Mouse (Mus musculus): ENCODE results near the gene Olfr186. TPM values are rescaled to one million over a fixed set of nuclear protein-coding genes. Genes with fewer than 3 reads are reported as not detected.
"Not testable (repeated sequence)": the region's sequence is repeated elsewhere in the genome, so short reads cannot be mapped to it uniquely, and the experiment has no call there.

Olfr186 gene
- not detected in 2 replicates for polyA plus RNA-seq (2015; fragmentation: Nextera tagmentation; extraction: Ambion mirVana)

- no peak for ATAC-seq (ENCODE audit: borderline replicate concordance, extremely low read depth, low FRiP score, low TSS enrichment)
- 88% methylated on average over 4 of the region's 4 CpGs for WGBS
Measured at GRCm38 (mm10) chr16:59030191-59030590, at the start of gene Olfr186. Olfr186 (minus strand) TSS chr16:59030291.

GRCm38 (mm10) chr16:59077905-59078304 is 47.8 kb upstream of the Olfr186 start, which contains the start of gene Olfr190:
Olfr190 (minus strand) TSS chr16:59078005.
- Histone ChIP-seq H3K4me3 (no peak within 1 kb of the TSS), H3K4me1 (no peaks in the 10 kb centered on the region), H3K9ac (no peak within 1 kb of the TSS), H3K9me3 (no peaks in the 10 kb centered on the region), H3K4me2 (no peak within 1 kb of the TSS), H3K36me3 (no peaks in the 10 kb centered on the region), H3K27me3 (no peaks in the 10 kb centered on the region), H3K27ac (no peak within 1 kb of the TSS)
- ATAC-seq (ENCODE audit: borderline replicate concordance, extremely low read depth, low FRiP score, low TSS enrichment), result no peak
- 83% methylated on average over 5 of the region's 5 CpGs for WGBS

More at GRCm38 (mm10) chr16:59030191-59030590, at the start of gene Olfr186:
- H3K4me2 ChIP-seq, result no peak within 1 kb of the TSS
- H3K36me3 ChIP-seq, result no peaks in the 10 kb centered on the region
- H3K27me3 ChIP-seq, result no peaks in the 10 kb centered on the region
- H3K9me3 ChIP-seq, result no peaks in the 10 kb centered on the region
- H3K4me1 ChIP-seq, result no peaks in the 10 kb centered on the region
- no peak within 1 kb of the TSS for H3K9ac ChIP-seq
- H3K27ac ChIP-seq, result no peak within 1 kb of the TSS
- H3K4me3 ChIP-seq, result no peak within 1 kb of the TSS

GRCm38 (mm10) chr16:59073520-59073919 is 43.4 kb upstream of the Olfr186 start:
- Histone ChIP-seq H3K9me3 (no peaks in the 10 kb centered on the region), H3K4me1 (no peaks in the 10 kb centered on the region), H3K4me3 (no peak overlapping the region), H3K4me2 (no peak overlapping the region), H3K9ac (no peak overlapping the region), H3K36me3 (no peaks in the 10 kb centered on the region), H3K27me3 (no peaks in the 10 kb centered on the region), H3K27ac (no peak overlapping the region)
- no peak for ATAC-seq (ENCODE audit: borderline replicate concordance, extremely low read depth, low FRiP score, low TSS enrichment)
- WGBS, result 85% methylated on average over 1 of the region's 1 CpGs

- H3K4me3 ChIP-seq, result no peak overlapping the region
- ATAC-seq (ENCODE audit: borderline replicate concordance, extremely low read depth, low FRiP score, low TSS enrichment), result no peak
- no peak overlapping the region for H3K27ac ChIP-seq
- no peaks in the 10 kb centered on the region for H3K4me1 ChIP-seq
- no peak overlapping the region for H3K9ac ChIP-seq
- no peak overlapping the region for H3K4me2 ChIP-seq
- H3K9me3 ChIP-seq, result no peaks in the 10 kb centered on the region
- H3K36me3 ChIP-seq, result no peaks in the 10 kb centered on the region
- no peaks in the 10 kb centered on the region for H3K27me3 ChIP-seq
Measured at GRCm38 (mm10) chr16:59071755-59072154, 41.7 kb upstream of the Olfr186 start.

- not testable (repeated sequence) for ATAC-seq (ENCODE audit: borderline replicate concordance, extremely low read depth, low FRiP score, low TSS enrichment); H3K9ac ChIP-seq; H3K9me3 ChIP-seq; H3K27ac ChIP-seq; H3K27me3 ChIP-seq; H3K4me2 ChIP-seq; H3K4me1 ChIP-seq; H3K36me3 ChIP-seq; H3K4me3 ChIP-seq
- WGBS, result 29% methylated on average over 3 of the region's 3 CpGs
Measured at GRCm38 (mm10) chr16:59062411-59062810, 32.3 kb upstream of the Olfr186 start.

- not testable (repeated sequence) for H3K9me3 ChIP-seq; H3K9ac ChIP-seq; H3K4me1 ChIP-seq; H3K36me3 ChIP-seq; H3K4me3 ChIP-seq; H3K27me3 ChIP-seq; H3K4me2 ChIP-seq; ATAC-seq (ENCODE audit: borderline replicate concordance, extremely low read depth, low FRiP score, low TSS enrichment); H3K27ac ChIP-seq
- WGBS, result 91% methylated on average over 2 of the region's 2 CpGs
Measured at GRCm38 (mm10) chr16:59049286-59049685, 19.2 kb upstream of the Olfr186 start.

GRCm38 (mm10) chr16:59048860-59049259 is 18.8 kb upstream of the Olfr186 start:
- no peaks in the 10 kb centered on the region for H3K36me3 ChIP-seq
- H3K9ac ChIP-seq, result no peak overlapping the region
- H3K9me3 ChIP-seq, result no peaks in the 10 kb centered on the region
- no peaks in the 10 kb centered on the region for H3K27me3 ChIP-seq
- no peak overlapping the region for H3K27ac ChIP-seq
- 74% methylated on average over 1 of the region's 1 CpGs for WGBS
- H3K4me1 ChIP-seq, result no peaks in the 10 kb centered on the region
- H3K4me3 ChIP-seq, result no peak overlapping the region
- no peak overlapping the region for H3K4me2 ChIP-seq
- ATAC-seq (ENCODE audit: borderline replicate concordance, extremely low read depth, low FRiP score, low TSS enrichment), result no peak

- H3K27ac ChIP-seq, result no peak overlapping the region
- H3K9ac ChIP-seq, result no peak overlapping the region
- WGBS, result 41% methylated on average over 4 of the region's 4 CpGs
- H3K9me3 ChIP-seq, result no peaks in the 10 kb centered on the region
- no peaks in the 10 kb centered on the region for H3K4me1 ChIP-seq
- H3K4me3 ChIP-seq, result no peak overlapping the region
- no peak overlapping the region for H3K4me2 ChIP-seq
- H3K36me3 ChIP-seq, result no peaks in the 10 kb centered on the region
- ATAC-seq (ENCODE audit: borderline replicate concordance, extremely low read depth, low FRiP score, low TSS enrichment), result no peak
- H3K27me3 ChIP-seq, result no peaks in the 10 kb centered on the region
Measured at GRCm38 (mm10) chr16:59047579-59047978, 17.5 kb upstream of the Olfr186 start.

GRCm38 (mm10) chr16:59045835-59046234 is 15.7 kb upstream of the Olfr186 start:
- Histone ChIP-seq H3K9ac (no peak overlapping the region), H3K9me3 (no peaks in the 10 kb centered on the region), H3K27me3 (no peaks in the 10 kb centered on the region), H3K4me2 (no peak overlapping the region), H3K4me3 (no peak overlapping the region), H3K4me1 (no peaks in the 10 kb centered on the region), H3K36me3 (no peaks in the 10 kb centered on the region), H3K27ac (no peak overlapping the region)
- ATAC-seq (ENCODE audit: borderline replicate concordance, extremely low read depth, low FRiP score, low TSS enrichment), result no peak
- WGBS, result 79% methylated on average over 3 of the region's 3 CpGs

GRCm38 (mm10) chr16:59039710-59040109 is 9.6 kb upstream of the Olfr186 start, which contains the start of gene Olfr187:
Olfr187 (minus strand) TSS chr16:59039767.
- Histone ChIP-seq H3K36me3 (no peaks in the 10 kb centered on the region), H3K27me3 (no peaks in the 10 kb centered on the region), H3K4me1 (no peaks in the 10 kb centered on the region), H3K9ac (no peak within 1 kb of the TSS), H3K27ac (no peak within 1 kb of the TSS), H3K4me3 (no peak within 1 kb of the TSS), H3K4me2 (no peak within 1 kb of the TSS), H3K9me3 (no peaks in the 10 kb centered on the region)
- no peak for ATAC-seq (ENCODE audit: borderline replicate concordance, extremely low read depth, low FRiP score, low TSS enrichment)
- WGBS, result 53% methylated on average over 7 of the region's 7 CpGs

GRCm38 (mm10) chr16:59013357-59014018 is 16.6 kb downstream of the Olfr186 start:
- 57% methylated on average over 2 of the region's 2 CpGs for WGBS
- no peak overlapping the region for H3K4me2 ChIP-seq
- H3K4me3 ChIP-seq, result no peak overlapping the region
- no peaks in the 10 kb centered on the region for H3K4me1 ChIP-seq
- H3K36me3 ChIP-seq, result no peaks in the 10 kb centered on the region
- no peak for ATAC-seq (ENCODE audit: borderline replicate concordance, extremely low read depth, low FRiP score, low TSS enrichment)
- no peaks in the 10 kb centered on the region for H3K27me3 ChIP-seq
- no peaks in the 10 kb centered on the region for H3K9me3 ChIP-seq
- no peak overlapping the region for H3K27ac ChIP-seq
- no peak overlapping the region for H3K9ac ChIP-seq

- Histone ChIP-seq H3K4me1 (no peaks in the 10 kb centered on the region), H3K27me3 (no peaks in the 10 kb centered on the region), H3K9ac (no peak overlapping the region), H3K4me3 (no peak overlapping the region), H3K4me2 (no peak overlapping the region), H3K27ac (no peak overlapping the region), H3K36me3 (no peaks in the 10 kb centered on the region), H3K9me3 (no peaks in the 10 kb centered on the region)
- no peak for ATAC-seq (ENCODE audit: borderline replicate concordance, extremely low read depth, low FRiP score, low TSS enrichment)
Measured at GRCm38 (mm10) chr16:59007146-59007545, 22.9 kb downstream of the Olfr186 start.

- Histone ChIP-seq H3K36me3 (no peaks in the 10 kb centered on the region), H3K4me2 (no peak within 1 kb of the TSS), H3K9me3 (no peaks in the 10 kb centered on the region), H3K27ac (no peak within 1 kb of the TSS), H3K4me3 (no peak within 1 kb of the TSS), H3K27me3 (no peaks in the 10 kb centered on the region), H3K4me1 (no peaks in the 10 kb centered on the region), H3K9ac (no peak within 1 kb of the TSS)
- no peak for ATAC-seq (ENCODE audit: borderline replicate concordance, extremely low read depth, low FRiP score, low TSS enrichment)
- WGBS, result 61% methylated on average over 2 of the region's 2 CpGs
Measured at GRCm38 (mm10) chr16:58995057-58995456, 35.0 kb downstream of the Olfr186 start, which contains the start of gene Olfr183. Olfr183 (plus strand) TSS chr16:58995357.

All from lung, embryonic 15.5 days (tissue).